Mouse (Mus musculus) hindbrain, embryonic 13.5 days (tissue): Measurements from ENCODE around the gene Ppia. TPM values are rescaled to one million over a fixed set of nuclear protein-coding genes. Genes with fewer than 3 reads are reported as not detected.

Experiments
- ATAC-seq: fragments of 200-750 bp; cut with Nextera tagmentation; 2 replicates; pipeline ENCODE4 v1.8.0; 2017; ENCODE audit warnings: moderate TSS enrichment; ENCODE audit not compliant: low FRiP score
- H3K27ac ChIP-seq: fragments of 300-500 bp; sonication (generic); 2 replicates; pipeline ENCODE4 v1.5.1; 2015; ENCODE audit warnings: inconsistent platforms, mild to moderate bottlenecking, moderate library complexity
- H3K27me3 ChIP-seq: fragments of 300-500 bp; sonication (generic); 2 replicates; pipeline ENCODE4 v1.6.1; 2015; ENCODE audit warnings: mild to moderate bottlenecking, inconsistent platforms
- H3K36me3 ChIP-seq: fragments of 300-500 bp; sonication (generic); 2 replicates; pipeline ENCODE4 v1.6.1; 2015; ENCODE audit warnings: mild to moderate bottlenecking, inconsistent platforms
- H3K4me1 ChIP-seq: fragments of 300-500 bp; sonication (generic); replicated peaks from 2 replicates; pipeline ENCODE4 v1.6.1; 2015; ENCODE audit warnings: inconsistent platforms
- H3K4me2 ChIP-seq: fragments of 300-500 bp; sonication (generic); 2 replicates; pipeline ENCODE4 v1.6.1; 2015; ENCODE audit warnings: inconsistent platforms, mild to moderate bottlenecking, moderate library complexity
- H3K4me3 ChIP-seq: fragments of 300-500 bp; sonication (generic); 2 replicates; pipeline ENCODE4 v1.5.1; 2015; ENCODE audit warnings: mild to moderate bottlenecking, inconsistent platforms
- H3K9ac ChIP-seq: fragments of 300-500 bp; sonication (generic); 2 replicates; pipeline ENCODE4 v1.6.1; 2015; ENCODE audit warnings: mild to moderate bottlenecking, inconsistent platforms
- H3K9me3 ChIP-seq: fragments of 300-500 bp; sonication (generic); 2 replicates; pipeline ENCODE4 v1.6.1; 2016; ENCODE audit warnings: inconsistent platforms
- WGBS: fragments of 180-500 bp; shearing (Covaris S2); methylation state at CpG from one replicate; pipeline ENCODE4 v1.1.7; 2015; 5-methylcytosine and 5-hydroxymethylcytosine counted together
- polyA plus RNA-seq: library from polyadenylated mRNA; unstranded; fragments of >200 nt; fragmentation: Nextera tagmentation; extraction: Ambion mirVana; gene quantifications from 2 replicates; pipeline ENCODE4 v1.2.1, GENCODE M21; 2015

Gene Ppia
- polyA plus RNA-seq, 1 experiment from 2014 or later, result 4,017 TPM

DNA sequence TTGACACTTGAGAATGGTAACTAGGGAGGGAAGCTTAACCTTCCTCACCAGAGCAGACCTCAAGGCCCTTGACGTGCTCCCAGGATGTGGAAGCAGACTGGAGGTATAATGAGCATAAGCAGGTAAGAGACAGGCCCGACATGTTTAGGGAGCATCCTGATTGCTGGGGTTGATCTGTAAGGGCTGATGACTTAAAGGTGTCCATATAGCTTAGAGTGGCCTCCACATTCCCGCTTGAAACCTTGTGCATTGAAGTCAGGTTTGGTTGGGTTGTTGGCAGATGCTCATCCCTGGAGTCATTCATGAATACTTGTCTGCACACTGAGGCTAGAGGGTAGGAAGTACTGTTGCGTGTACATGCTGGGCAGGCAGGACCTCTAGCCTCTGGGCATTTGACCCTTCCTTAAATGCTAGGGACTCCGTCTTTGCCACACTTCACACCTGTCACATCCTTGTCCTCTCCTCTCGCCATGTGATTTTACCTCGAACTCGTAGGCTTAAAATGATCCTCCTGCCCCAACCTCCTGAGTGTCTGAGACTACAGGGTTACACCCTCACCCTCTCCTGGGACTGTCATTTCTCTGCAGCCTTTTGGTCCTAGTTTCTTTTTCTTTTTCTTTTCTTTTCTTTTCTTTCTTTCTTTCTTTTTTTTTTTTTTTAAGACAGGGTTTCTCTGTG, 24.7 kb upstream of the Ppia start:
- Histone ChIP-seq H3K9ac (peak overlapping the region; percentile 99), H3K27me3 (no peaks in the 10 kb centered on the region), H3K4me1 (peaks cover 45% of the 10 kb centered on the region), H3K27ac (no peak overlapping the region), H3K4me2 (peak overlapping the region; percentile 82), H3K36me3 (peaks cover 40% of the 10 kb centered on the region), H3K9me3 (no peaks in the 10 kb centered on the region), H3K4me3 (peak overlapping the region; percentile 98)
- ATAC-seq, result no peak
- 81% methylated on average over 8 of the region's 8 CpGs for WGBS

DNA sequence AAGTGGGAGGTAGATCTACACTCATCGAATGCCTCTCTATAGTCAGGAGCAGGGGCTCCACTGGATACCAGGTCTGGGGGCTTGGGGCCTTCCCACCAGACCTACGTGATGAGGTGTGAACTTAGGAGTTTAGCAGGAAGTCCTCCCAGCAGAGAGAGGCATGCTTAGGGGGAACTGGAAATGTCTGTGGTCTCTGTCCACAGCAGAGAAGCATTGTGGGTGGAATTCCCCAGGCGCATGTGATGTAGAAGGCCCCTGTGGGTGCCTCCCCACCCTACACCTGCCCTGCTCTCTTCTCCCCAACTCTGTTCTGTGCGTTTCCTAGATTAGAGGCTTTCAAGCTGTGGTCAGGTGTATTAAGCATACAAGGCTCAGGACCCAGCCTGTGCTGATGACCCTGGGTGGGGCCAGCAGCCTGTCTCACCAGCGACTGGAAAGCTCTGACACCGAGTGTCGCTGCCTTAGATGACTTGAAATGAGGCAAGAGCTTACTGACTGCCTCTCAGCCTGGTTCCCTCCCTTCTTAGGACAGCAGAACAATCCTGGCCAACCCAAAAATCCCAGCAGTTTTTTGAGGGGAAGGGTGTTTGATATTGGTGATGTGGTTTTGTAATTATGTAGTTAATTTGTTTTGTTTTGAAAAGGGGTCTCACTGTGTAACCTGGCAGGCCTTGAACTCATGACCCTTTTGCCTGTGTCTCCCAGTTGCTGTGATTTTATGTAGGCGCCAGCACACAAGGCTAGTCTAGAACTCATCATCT, 23.5 kb upstream of the Ppia start:
- H3K27ac ChIP-seq, result no peak overlapping the region
- H3K4me1 ChIP-seq, result peaks cover 45% of the 10 kb centered on the region
- no peak for ATAC-seq
- H3K4me3 ChIP-seq, result 0 out of 2 replicates have a peak overlapping the region, but pooled peaks have one; percentile 6
- no peaks in the 10 kb centered on the region for H3K27me3 ChIP-seq
- H3K9ac ChIP-seq, result no peak overlapping the region; the same call in 1 of the 2 replicates
- H3K36me3 ChIP-seq, result peaks cover 52% of the 10 kb centered on the region
- no peaks in the 10 kb centered on the region for H3K9me3 ChIP-seq
- 92% methylated on average over 8 of the region's 8 CpGs for WGBS
- peak overlapping the region; percentile 82 for H3K4me2 ChIP-seq

GRCm38 (mm10) chr11:6392857-6393256, 22.4 kb upstream of the Ppia start:
- no peak overlapping the region for H3K9ac ChIP-seq
- ATAC-seq, result no peak
- peaks cover 63% of the 10 kb centered on the region for H3K36me3 ChIP-seq
- H3K9me3 ChIP-seq, result no peaks in the 10 kb centered on the region
- H3K27me3 ChIP-seq, result no peaks in the 10 kb centered on the region
- 89% methylated on average over 6 of the region's 6 CpGs for WGBS
- no peak overlapping the region for H3K4me3 ChIP-seq
- no peak overlapping the region for H3K27ac ChIP-seq
- no peak overlapping the region for H3K4me2 ChIP-seq
- H3K4me1 ChIP-seq, result peaks cover 45% of the 10 kb centered on the region

DNA sequence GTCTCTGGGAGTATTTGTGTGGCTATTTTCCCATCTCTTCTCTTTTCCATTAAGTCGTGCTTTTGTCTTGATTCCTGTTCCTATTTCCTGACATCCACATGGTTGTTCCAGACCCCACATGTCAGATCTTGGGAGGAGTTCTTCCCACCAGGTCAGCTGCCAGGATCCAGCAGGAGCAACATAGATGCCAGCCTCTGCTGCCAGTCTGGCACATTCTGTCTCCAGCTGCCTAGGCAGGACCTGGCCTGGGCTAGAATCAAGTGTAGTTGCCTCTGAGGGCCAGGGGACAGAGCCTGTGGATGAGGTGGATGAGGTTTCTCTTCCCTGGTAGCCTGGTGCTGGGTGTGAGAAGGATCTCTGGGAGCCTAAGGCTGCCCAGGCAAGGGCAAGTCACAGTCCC, 21.4 kb upstream of the Ppia start:
- H3K9ac ChIP-seq, result peak overlapping the region; percentile 51; the same call in 1 of the 2 replicates
- 79% methylated on average over 1 of the region's 1 CpGs for WGBS
- no peak overlapping the region for H3K4me3 ChIP-seq
- no peak overlapping the region for H3K27ac ChIP-seq
- no peak for ATAC-seq
- no peaks in the 10 kb centered on the region for H3K9me3 ChIP-seq
- peaks cover 74% of the 10 kb centered on the region for H3K36me3 ChIP-seq
- H3K4me2 ChIP-seq, result no peak overlapping the region
- no peaks in the 10 kb centered on the region for H3K27me3 ChIP-seq
- peaks cover 45% of the 10 kb centered on the region for H3K4me1 ChIP-seq

DNA sequence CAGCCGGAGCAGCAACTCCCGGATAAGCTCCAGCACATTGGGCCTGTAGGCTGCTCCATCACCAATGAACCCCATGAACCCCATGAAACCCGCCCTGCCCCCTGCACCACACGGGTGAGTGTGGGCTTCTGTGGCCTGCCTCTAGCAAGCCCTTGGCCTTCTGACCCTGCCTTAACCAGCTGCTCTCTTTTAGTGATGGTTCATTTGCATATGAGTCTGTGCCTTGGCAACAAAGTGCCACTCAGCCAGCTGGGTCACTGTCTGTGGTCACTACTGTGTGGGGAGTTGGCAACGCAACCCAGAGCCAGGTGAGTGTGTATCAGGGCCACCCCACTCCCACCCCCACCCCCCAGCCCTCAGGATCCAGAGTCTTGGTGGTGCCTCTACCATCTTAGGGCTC, 19.7 kb upstream of the Ppia start:
- no peaks in the 10 kb centered on the region for H3K9me3 ChIP-seq
- 69% methylated on average over 5 of the region's 5 CpGs for WGBS
- H3K27me3 ChIP-seq, result no peaks in the 10 kb centered on the region
- H3K36me3 ChIP-seq, result peaks cover 91% of the 10 kb centered on the region
- no peak overlapping the region for H3K9ac ChIP-seq
- ATAC-seq, result no peak
- no peak overlapping the region for H3K4me3 ChIP-seq
- H3K4me2 ChIP-seq, result no peak overlapping the region
- H3K4me1 ChIP-seq, result peaks cover 39% of the 10 kb centered on the region
- no peak overlapping the region for H3K27ac ChIP-seq

DNA sequence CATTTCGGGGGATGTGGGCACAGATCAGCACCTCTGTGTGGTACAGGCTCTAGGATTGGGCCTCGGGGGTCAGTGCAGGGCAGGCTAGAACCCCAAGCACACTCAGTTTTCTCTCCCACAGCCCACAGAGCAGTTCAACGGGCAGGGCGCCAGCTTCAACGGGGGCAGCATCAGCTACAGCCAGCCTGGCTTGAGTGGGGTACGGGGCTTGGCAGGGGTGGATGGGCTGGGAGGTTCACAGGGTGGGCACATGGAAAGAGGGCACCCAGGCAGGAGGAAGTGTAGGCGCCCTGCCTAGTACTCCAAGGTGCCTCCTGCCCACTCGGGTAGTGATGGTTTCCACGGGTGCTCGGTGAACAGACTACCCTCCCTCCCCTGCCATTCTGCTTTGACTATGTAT, 17.1 kb upstream of the Ppia start:
- peaks cover 18% of the 10 kb centered on the region for H3K4me1 ChIP-seq
- peaks cover 97% of the 10 kb centered on the region for H3K36me3 ChIP-seq
- ATAC-seq, result no peak
- WGBS, result 95% methylated on average over 10 of the region's 10 CpGs
- no peaks in the 10 kb centered on the region for H3K27me3 ChIP-seq
- H3K4me2 ChIP-seq, result no peak overlapping the region
- no peak overlapping the region for H3K9ac ChIP-seq
- H3K9me3 ChIP-seq, result no peaks in the 10 kb centered on the region
- no peak overlapping the region for H3K4me3 ChIP-seq
- H3K27ac ChIP-seq, result no peak overlapping the region

DNA sequence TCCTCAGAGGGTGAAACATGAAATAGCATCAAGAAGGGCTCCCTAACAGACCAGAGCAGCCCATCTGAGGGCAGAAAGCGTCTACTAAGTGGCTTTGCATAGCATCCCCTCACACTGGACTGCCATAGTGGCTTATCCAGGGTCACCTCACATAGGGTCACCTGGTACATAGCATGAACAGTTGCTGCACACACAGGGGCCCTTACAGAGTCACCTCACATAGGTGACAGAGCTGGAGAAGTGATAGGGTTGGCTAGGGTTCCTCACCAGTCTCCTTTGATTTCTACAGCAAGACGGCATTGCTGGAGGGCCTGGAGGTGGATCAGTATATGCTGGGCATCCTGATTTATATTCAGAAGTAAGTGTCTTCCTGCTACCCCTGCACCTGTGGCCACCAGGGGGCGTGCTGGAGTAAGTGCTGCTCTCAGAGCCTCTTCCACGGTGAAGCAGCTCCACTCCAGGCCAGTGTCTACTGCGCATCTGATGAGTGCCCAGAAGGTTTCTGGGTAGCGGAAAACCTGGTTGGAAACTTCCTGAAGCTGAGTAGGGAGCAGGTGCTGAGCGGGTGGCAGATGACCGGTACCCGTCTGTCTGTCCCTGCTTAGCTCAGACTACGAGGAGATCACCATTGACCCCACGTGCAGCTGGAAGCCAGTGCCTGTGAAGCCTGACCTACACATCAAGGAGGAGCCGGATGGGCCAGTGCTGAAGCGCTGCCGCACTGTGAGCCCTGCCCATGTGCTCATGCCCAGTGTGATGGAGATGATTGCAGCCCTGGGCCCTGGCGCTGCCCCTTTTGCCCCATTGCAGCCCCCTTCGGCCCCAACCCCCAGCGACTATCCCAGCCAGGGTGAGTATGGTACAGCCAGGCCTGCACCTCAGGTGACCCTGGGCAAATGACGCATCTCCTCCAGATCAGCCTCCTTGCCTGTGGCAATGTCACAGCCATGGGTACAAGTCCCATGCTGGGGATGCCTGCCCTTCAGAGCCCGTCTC, 12.4 kb upstream of the Ppia start:
- no peak for ATAC-seq
- WGBS, result 86% methylated on average over 19 of the region's 19 CpGs
- no peak overlapping the region for H3K27ac ChIP-seq

DNA sequence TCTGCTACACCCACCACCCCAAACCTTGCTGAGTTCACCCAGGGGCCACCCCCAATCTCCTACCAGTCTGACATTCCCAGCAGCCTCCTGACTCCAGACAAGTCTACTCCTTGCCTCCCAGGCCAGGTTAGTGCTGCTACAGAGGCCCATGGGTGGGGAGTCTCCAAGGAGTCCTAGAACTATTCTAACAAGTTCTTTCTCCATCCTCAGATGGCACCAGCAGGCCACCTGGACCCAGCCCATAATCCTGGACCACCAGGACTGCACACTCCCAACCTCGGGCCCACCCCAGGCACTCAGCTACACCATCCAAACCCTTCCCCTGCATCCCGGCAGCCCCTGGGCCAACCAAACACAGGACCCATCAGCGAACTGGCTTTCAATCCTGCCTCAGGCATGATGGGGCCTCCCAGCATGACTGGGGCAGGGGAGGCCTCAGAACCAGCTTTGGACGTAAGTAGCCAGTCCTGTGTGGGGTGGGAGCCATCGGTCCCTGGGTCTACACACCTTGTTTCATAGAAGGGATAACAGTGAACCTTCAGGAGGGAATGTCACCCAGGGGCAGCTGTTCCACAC, 11.3 kb upstream of the Ppia start:
- ATAC-seq, result no peak
- Histone ChIP-seq H3K36me3 (peaks cover 78% of the 10 kb centered on the region), H3K9me3 (no peaks in the 10 kb centered on the region), H3K4me2 (no peak overlapping the region), H3K4me3 (no peak overlapping the region), H3K27ac (no peak overlapping the region), H3K9ac (no peak overlapping the region), H3K4me1 (peaks cover 20% of the 10 kb centered on the region), H3K27me3 (no peaks in the 10 kb centered on the region)
- WGBS, result 96% methylated on average over 5 of the region's 5 CpGs

More for the DNA sequence above, 12.4 kb upstream of the Ppia start:
- no peaks in the 10 kb centered on the region for H3K27me3 ChIP-seq
- no peak overlapping the region for H3K4me2 ChIP-seq
- no peak overlapping the region for H3K4me3 ChIP-seq
- peaks cover 89% of the 10 kb centered on the region for H3K36me3 ChIP-seq
- H3K9me3 ChIP-seq, result no peaks in the 10 kb centered on the region
- H3K9ac ChIP-seq, result no peak overlapping the region
- H3K4me1 ChIP-seq, result peaks cover 20% of the 10 kb centered on the region

- no peak for ATAC-seq
- peaks cover 68% of the 10 kb centered on the region for H3K36me3 ChIP-seq
- 85% methylated on average over 9 of the region's 9 CpGs for WGBS
Observed at GRCm38 (mm10) chr11:6404699-6405566, 10.3 kb upstream of the Ppia start.

GRCm38 (mm10) chr11:6405591-6406081, 9.6 kb upstream of the Ppia start:
- 0 out of 2 replicates have a peak overlapping the region, but pooled peaks have one; percentile 51 for H3K9ac ChIP-seq
- WGBS, result 78% methylated on average over 4 of the region's 4 CpGs
- H3K9me3 ChIP-seq, result no peaks in the 10 kb centered on the region
- H3K36me3 ChIP-seq, result peaks cover 61% of the 10 kb centered on the region
- peaks cover 20% of the 10 kb centered on the region for H3K4me1 ChIP-seq
- no peak overlapping the region for H3K4me3 ChIP-seq
- H3K4me2 ChIP-seq, result no peak overlapping the region
- ATAC-seq, result no peak
- H3K27me3 ChIP-seq, result no peaks in the 10 kb centered on the region
- peak overlapping the region; percentile 79 for H3K27ac ChIP-seq

More at GRCm38 (mm10) chr11:6404699-6405566, 10.3 kb upstream of the Ppia start:
- H3K9ac ChIP-seq, result peak overlapping the region; percentile 51; the same call in 1 of the 2 replicates
- peaks cover 20% of the 10 kb centered on the region for H3K4me1 ChIP-seq
- H3K27ac ChIP-seq, result peak overlapping the region; percentile 79
- no peak overlapping the region for H3K4me2 ChIP-seq
- no peak overlapping the region for H3K4me3 ChIP-seq
- no peaks in the 10 kb centered on the region for H3K27me3 ChIP-seq
- H3K9me3 ChIP-seq, result no peaks in the 10 kb centered on the region
